Mouse (Mus musculus) frontal cortex, postnatal 36 days (tissue): ENCODE results near the gene Gm20422.

ENCODE experiments used
- DNase-seq, 2 experiments: peaks; one replicate each; pipeline ENCODE4 v3.0.0; 2022; ENCODE audit warnings: low spot score in 2 of 2

Gm20422 gene

GRCm38 (mm10) chr8:69794096-69794495 is 19.4 kb upstream of the Gm20422 start:
- DNase-seq: no peak

- DNase-seq: no peak
Measured at GRCm38 (mm10) chr8:69793666-69794065, 19.0 kb upstream of the Gm20422 start.

- no peak for DNase-seq
Measured at GRCm38 (mm10) chr8:69791415-69792068, 16.9 kb upstream of the Gm20422 start.

- DNase-seq: peak; percentile 89 to 92
Measured at GRCm38 (mm10) chr8:69790773-69791367, 16.2 kb upstream of the Gm20422 start, which contains the start of the genes Atp13a1 and Zfp866. Atp13a1 (plus strand) TSS chr8:69791163. Zfp866 (minus strand) TSS chr8:69791178.

- no peak for DNase-seq
Measured at GRCm38 (mm10) chr8:69790364-69790763, 15.7 kb upstream of the Gm20422 start.

GRCm38 (mm10) chr8:69789731-69790130 is 15.0 kb upstream of the Gm20422 start:
- DNase-seq: no peak

GRCm38 (mm10) chr8:69789105-69789504 is 14.4 kb upstream of the Gm20422 start:
- no peak for DNase-seq

GRCm38 (mm10) chr8:69777111-69777510 is 2.4 kb upstream of the Gm20422 start:
- DNase-seq: no peak

- DNase-seq: no peak
Measured at GRCm38 (mm10) chr8:69775149-69775534, 456 bp upstream of the Gm20422 start.

- DNase-seq: no peak
Measured at GRCm38 (mm10) chr8:69772106-69772505, 2.6 kb downstream of the Gm20422 start.

GRCm38 (mm10) chr8:69771221-69771620 is 3.5 kb downstream of the Gm20422 start:
- no peak for DNase-seq

GRCm38 (mm10) chr8:69761814-69762445 is 12.8 kb downstream of the Gm20422 start:
- DNase-seq: no peak

- no peak for DNase-seq
Measured at GRCm38 (mm10) chr8:69758316-69758715, 16.4 kb downstream of the Gm20422 start.

GRCm38 (mm10) chr8:69752437-69752836 is 22.2 kb downstream of the Gm20422 start:
- DNase-seq: no peak

- DNase-seq: peak; percentile 95
Measured at GRCm38 (mm10) chr8:69749544-69750454, 24.9 kb downstream of the Gm20422 start, which contains the start of gene Zfp963. Zfp963 (minus strand) TSS chr8:69749970.

- DNase-seq: no peak
Measured at GRCm38 (mm10) chr8:69741231-69741630, 33.5 kb downstream of the Gm20422 start.

GRCm38 (mm10) chr8:69740763-69741162 is 33.9 kb downstream of the Gm20422 start:
- DNase-seq: no peak

GRCm38 (mm10) chr8:69735495-69735894 is 39.2 kb downstream of the Gm20422 start:
- no peak for DNase-seq

- DNase-seq: no peak
Measured at GRCm38 (mm10) chr8:69717232-69717580, 57.5 kb downstream of the Gm20422 start.

GRCm38 (mm10) chr8:69716403-69717231 is 58.1 kb downstream of the Gm20422 start:
- peak; percentile 94 to 99 for DNase-seq

- DNase-seq: no peak
Measured at GRCm38 (mm10) chr8:69715366-69715765, 59.3 kb downstream of the Gm20422 start.
